Mouse (Mus musculus) heart, postnatal 25 days (tissue): ENCODE measurements around the gene Prss36. TPM values are rescaled to one million over a fixed set of nuclear protein-coding genes. Genes with fewer than 3 reads are reported as not detected.
"Not testable (repeated sequence)": the region's sequence is repeated elsewhere in the genome, so short reads cannot be mapped to it uniquely, and the experiment has no call there.

ENCODE experiments used
- DNase-seq: peaks from one replicate; pipeline ENCODE4 v3.0.0; 2022; ENCODE audit warnings: low spot score
- intact Hi-C: fragments of 180-260 bp; cut with DNase I; formaldehyde crosslinking; loops from one replicate; pipeline ENCODE4 v1.15.1; 2025
- total RNA-seq, 2 experiments: library from RNA; stranded (reverse); gene quantifications; 2 replicates each; pipeline ENCODE4 v1.2.3; 2021

The Prss36 gene
- total RNA-seq, 2 experiments from 2014 or later: 7.5 to 8.1 TPM

- peak; percentile 74 for DNase-seq
- intact Hi-C loops: no loop called here
These were observed 34.2 kb downstream of the Prss36 start, which contains the start of gene Kat8 for GRCm38 (mm10) chr7:127912190-127912871. Gene Kat8 (plus strand): TSS chr7:127912516.

- DNase-seq: no peak
- intact Hi-C loops: no loop called here
These were observed 37.9 kb downstream of the Prss36 start for GRCm38 (mm10) chr7:127908656-127909055.

- intact Hi-C loops: no loop called here
These were observed 38.6 kb downstream of the Prss36 start for GRCm38 (mm10) chr7:127907939-127908338.

GRCm38 (mm10) chr7:127903971-127904796 is 42.3 kb downstream of the Prss36 start, which contains the start of gene Bckdk:
Gene Bckdk (plus strand): TSS chr7:127904082.
- DNase-seq: peak; percentile 62
- intact Hi-C loops: no loop called here

More at GRCm38 (mm10) chr7:127907939-127908338, 38.6 kb downstream of the Prss36 start:
- no peak for DNase-seq

- intact Hi-C loops: no loop called here
- DNase-seq: no peak
These were observed 44.8 kb downstream of the Prss36 start for GRCm38 (mm10) chr7:127901772-127902171.

GRCm38 (mm10) chr7:127899997-127900396 is 46.5 kb downstream of the Prss36 start:
- no peak for DNase-seq
- intact Hi-C loops: no loop called here

- intact Hi-C loops: no loop called here
- DNase-seq: no peak
These were observed 48.2 kb downstream of the Prss36 start for GRCm38 (mm10) chr7:127898179-127898956.

- intact Hi-C loops: no loop called here
These were observed 49.0 kb downstream of the Prss36 start for GRCm38 (mm10) chr7:127897542-127897941.

GRCm38 (mm10) chr7:127896384-127896783 is 50.1 kb downstream of the Prss36 start:
- intact Hi-C loops: no loop called here
- DNase-seq: no peak

More at GRCm38 (mm10) chr7:127897542-127897941, 49.0 kb downstream of the Prss36 start:
- no peak for DNase-seq

GRCm38 (mm10) chr7:127895891-127896290 is 50.6 kb downstream of the Prss36 start:
- DNase-seq, intact Hi-C loops: not testable (repeated sequence)

- DNase-seq: peak; percentile 94
- intact Hi-C loops: no loop called here
These were observed 51.1 kb downstream of the Prss36 start, which contains the start of the genes Gm21974 and Vkorc1 for GRCm38 (mm10) chr7:127895442-127895841. Gene Gm21974 (minus strand): TSS chr7:127895454. Gene Vkorc1 (minus strand): TSS chr7:127895617.

GRCm38 (mm10) chr7:127894480-127894879 is 52.0 kb downstream of the Prss36 start:
- intact Hi-C loops: loop anchor here (5.0 kb wide), 1 partner anchor 92 kb away; the partner anchor contains the start of gene Hsd3b7
- DNase-seq: no peak

GRCm38 (mm10) chr7:127890798-127891197 is 55.7 kb downstream of the Prss36 start, which contains the start of gene Prss53:
Gene Prss53 (minus strand): TSS chr7:127890970.
- no peak for DNase-seq
- intact Hi-C loops: loop anchor here (5.0 kb wide), 1 partner anchor 88 kb away; the partner anchor contains the start of gene Hsd3b7

- DNase-seq: no peak
- intact Hi-C loops: no loop called here
These were observed 57.7 kb downstream of the Prss36 start for GRCm38 (mm10) chr7:127888821-127889220.

- no peak for DNase-seq
- intact Hi-C loops: no loop called here
These were observed 58.7 kb downstream of the Prss36 start for GRCm38 (mm10) chr7:127887781-127888180.

GRCm38 (mm10) chr7:127887191-127887590 is 59.3 kb downstream of the Prss36 start:
- DNase-seq: no peak
- intact Hi-C loops: no loop called here

- no peak for DNase-seq
- intact Hi-C loops: no loop called here
These were observed 60.0 kb downstream of the Prss36 start for GRCm38 (mm10) chr7:127886551-127886950.

- intact Hi-C loops: no loop called here
- peak; percentile 75 for DNase-seq
These were observed 60.6 kb downstream of the Prss36 start for GRCm38 (mm10) chr7:127885951-127886350.
